Mouse (Mus musculus): ENCODE data around the gene Cbx1. TPM values are rescaled to one million over a fixed set of nuclear protein-coding genes. Genes with fewer than 3 reads are reported as not detected.

The Cbx1 gene
- 1.5 and 2.7 TPM in 2 replicates for polyA plus RNA-seq (2012)

- TF ChIP-seq GATA1 (IDR thresholded peaks at IDR 0.05; ENCODE audit: low read length): no peak
- TF ChIP-seq TAL1 (IDR thresholded peaks at IDR 0.05; ENCODE audit: low read length): no peak
- peaks cover 30% of the 10 kb centered on the region for H3K4me1 ChIP-seq (ENCODE audit: control insufficient read depth)
- H3K4me3 ChIP-seq (replicated peaks): peak within 1 kb of the TSS; percentile 95
- no peaks in the 10 kb centered on the region for H3K9me3 ChIP-seq (ENCODE audit: control insufficient read depth, low read length)
- H3K36me3 ChIP-seq (ENCODE audit: control insufficient read depth): peaks cover 28% of the 10 kb centered on the region
- H3K27me3 ChIP-seq (ENCODE audit: control insufficient read depth): peaks cover 5% of the 10 kb centered on the region
Observed at GRCm38 (mm10) chr11:96788871-96789795, at the start of gene Cbx1. TSS of gene Cbx1 (plus strand) at chr11:96789127.

GRCm38 (mm10) chr11:96740796-96741195 lies 48.1 kb upstream of the Cbx1 start:
- Histone ChIP-seq H3K9me3 (ENCODE audit: control insufficient read depth, low read length) (no peaks in the 10 kb centered on the region), H3K36me3 (ENCODE audit: control insufficient read depth) (no peaks in the 10 kb centered on the region), H3K4me3 (replicated peaks) (no peak overlapping the region), H3K4me1 (ENCODE audit: control insufficient read depth) (no peaks in the 10 kb centered on the region), H3K27me3 (ENCODE audit: control insufficient read depth) (peaks cover 44% of the 10 kb centered on the region)
- TF ChIP-seq GATA1 (IDR thresholded peaks at IDR 0.05; ENCODE audit: low read length) (no peak), TAL1 (IDR thresholded peaks at IDR 0.05; ENCODE audit: low read length) (no peak)

GRCm38 (mm10) chr11:96741995-96742394 lies 46.9 kb upstream of the Cbx1 start:
- Histone ChIP-seq H3K4me3 (replicated peaks) (no peak overlapping the region), H3K36me3 (ENCODE audit: control insufficient read depth) (no peaks in the 10 kb centered on the region), H3K9me3 (ENCODE audit: control insufficient read depth, low read length) (no peaks in the 10 kb centered on the region), H3K27me3 (ENCODE audit: control insufficient read depth) (peaks cover 33% of the 10 kb centered on the region), H3K4me1 (ENCODE audit: control insufficient read depth) (no peaks in the 10 kb centered on the region)
- TF ChIP-seq TAL1 (IDR thresholded peaks at IDR 0.05; ENCODE audit: low read length) (no peak), GATA1 (IDR thresholded peaks at IDR 0.05; ENCODE audit: low read length) (no peak)

- H3K4me3 ChIP-seq (replicated peaks): no peak overlapping the region
- H3K36me3 ChIP-seq (ENCODE audit: control insufficient read depth): no peaks in the 10 kb centered on the region
- no peaks in the 10 kb centered on the region for H3K4me1 ChIP-seq (ENCODE audit: control insufficient read depth)
- no peaks in the 10 kb centered on the region for H3K9me3 ChIP-seq (ENCODE audit: control insufficient read depth, low read length)
- H3K27me3 ChIP-seq (ENCODE audit: control insufficient read depth): peaks cover 34% of the 10 kb centered on the region
- no peak for TF ChIP-seq GATA1 (IDR thresholded peaks at IDR 0.05; ENCODE audit: low read length)
Observed at GRCm38 (mm10) chr11:96743000-96743399, 45.9 kb upstream of the Cbx1 start.

GRCm38 (mm10) chr11:96743891-96744290 lies 45.0 kb upstream of the Cbx1 start:
- no peaks in the 10 kb centered on the region for H3K9me3 ChIP-seq (ENCODE audit: control insufficient read depth, low read length)
- H3K27me3 ChIP-seq (ENCODE audit: control insufficient read depth): peaks cover 34% of the 10 kb centered on the region
- no peak for TF ChIP-seq GATA1 (IDR thresholded peaks at IDR 0.05; ENCODE audit: low read length)
- TF ChIP-seq TAL1 (IDR thresholded peaks at IDR 0.05; ENCODE audit: low read length): no peak
- H3K4me1 ChIP-seq (ENCODE audit: control insufficient read depth): no peaks in the 10 kb centered on the region
- no peak overlapping the region for H3K4me3 ChIP-seq (replicated peaks)
- H3K36me3 ChIP-seq (ENCODE audit: control insufficient read depth): no peaks in the 10 kb centered on the region

GRCm38 (mm10) chr11:96746648-96747047 lies 42.3 kb upstream of the Cbx1 start:
- H3K4me1 ChIP-seq (ENCODE audit: control insufficient read depth): no peaks in the 10 kb centered on the region
- H3K36me3 ChIP-seq (ENCODE audit: control insufficient read depth): no peaks in the 10 kb centered on the region
- H3K9me3 ChIP-seq (ENCODE audit: control insufficient read depth, low read length): no peaks in the 10 kb centered on the region
- TF ChIP-seq GATA1 (IDR thresholded peaks at IDR 0.05; ENCODE audit: low read length): no peak
- TF ChIP-seq TAL1 (IDR thresholded peaks at IDR 0.05; ENCODE audit: low read length): no peak
- H3K4me3 ChIP-seq (replicated peaks): no peak overlapping the region
- H3K27me3 ChIP-seq (ENCODE audit: control insufficient read depth): peaks cover 22% of the 10 kb centered on the region

GRCm38 (mm10) chr11:96747555-96747954 lies 41.4 kb upstream of the Cbx1 start:
- Histone ChIP-seq H3K4me3 (replicated peaks) (no peak overlapping the region), H3K36me3 (ENCODE audit: control insufficient read depth) (no peaks in the 10 kb centered on the region), H3K4me1 (ENCODE audit: control insufficient read depth) (no peaks in the 10 kb centered on the region), H3K27me3 (ENCODE audit: control insufficient read depth) (peaks cover 13% of the 10 kb centered on the region), H3K9me3 (ENCODE audit: control insufficient read depth, low read length) (no peaks in the 10 kb centered on the region)
- TF ChIP-seq TAL1 (IDR thresholded peaks at IDR 0.05; ENCODE audit: low read length): no peak
- no peak for TF ChIP-seq GATA1 (IDR thresholded peaks at IDR 0.05; ENCODE audit: low read length)

- no peaks in the 10 kb centered on the region for H3K4me1 ChIP-seq (ENCODE audit: control insufficient read depth)
- TF ChIP-seq TAL1 (IDR thresholded peaks at IDR 0.05; ENCODE audit: low read length) (no peak), GATA1 (IDR thresholded peaks at IDR 0.05; ENCODE audit: low read length) (no peak)
- no peaks in the 10 kb centered on the region for H3K36me3 ChIP-seq (ENCODE audit: control insufficient read depth)
- no peak overlapping the region for H3K4me3 ChIP-seq (replicated peaks)
- no peaks in the 10 kb centered on the region for H3K9me3 ChIP-seq (ENCODE audit: control insufficient read depth, low read length)
- no peaks in the 10 kb centered on the region for H3K27me3 ChIP-seq (ENCODE audit: control insufficient read depth)
Observed at GRCm38 (mm10) chr11:96755298-96755697, 33.6 kb upstream of the Cbx1 start.

GRCm38 (mm10) chr11:96757421-96757820 lies 31.5 kb upstream of the Cbx1 start:
- Histone ChIP-seq H3K4me3 (replicated peaks) (no peak overlapping the region), H3K27me3 (ENCODE audit: control insufficient read depth) (no peaks in the 10 kb centered on the region), H3K4me1 (ENCODE audit: control insufficient read depth) (no peaks in the 10 kb centered on the region), H3K36me3 (ENCODE audit: control insufficient read depth) (no peaks in the 10 kb centered on the region), H3K9me3 (ENCODE audit: control insufficient read depth, low read length) (no peaks in the 10 kb centered on the region)
- TF ChIP-seq GATA1 (IDR thresholded peaks at IDR 0.05; ENCODE audit: low read length): no peak
- no peak for TF ChIP-seq TAL1 (IDR thresholded peaks at IDR 0.05; ENCODE audit: low read length)

Measured in erythroblast, embryonic 14.5 days (primary cell).